Mouse (Mus musculus) kidney, postnatal 4 days (tissue): ENCODE results near the gene Atp5s.

Experiments
- DNase-seq, 2 experiments: peaks; one replicate each; pipeline ENCODE4 v3.0.0; 2021; ENCODE audit warnings: mixed read lengths in 2 of 2

Atp5s gene

GRCm38 (mm10) chr12:69724711-69725460 lies at the start of gene Atp5s, which contains the start of gene L2hgdh:
TSS of gene Atp5s (plus strand) at chr12:69724950.
TSS of gene L2hgdh (minus strand) at chr12:69724873.
- DNase-seq, result peak; percentile 97 to 99

GRCm38 (mm10) chr12:69676157-69676556 lies 48.6 kb upstream of the Atp5s start:
- DNase-seq, result no peak

- peak; percentile 50 to 67 for DNase-seq
Observed at GRCm38 (mm10) chr12:69680635-69681565, 43.9 kb upstream of the Atp5s start.

GRCm38 (mm10) chr12:69681566-69682061 lies 43.1 kb upstream of the Atp5s start, which contains the start of gene Sos2:
TSS of gene Sos2 (minus strand) at chr12:69681852.
- DNase-seq, result peak; percentile 72 to 79

DNA sequence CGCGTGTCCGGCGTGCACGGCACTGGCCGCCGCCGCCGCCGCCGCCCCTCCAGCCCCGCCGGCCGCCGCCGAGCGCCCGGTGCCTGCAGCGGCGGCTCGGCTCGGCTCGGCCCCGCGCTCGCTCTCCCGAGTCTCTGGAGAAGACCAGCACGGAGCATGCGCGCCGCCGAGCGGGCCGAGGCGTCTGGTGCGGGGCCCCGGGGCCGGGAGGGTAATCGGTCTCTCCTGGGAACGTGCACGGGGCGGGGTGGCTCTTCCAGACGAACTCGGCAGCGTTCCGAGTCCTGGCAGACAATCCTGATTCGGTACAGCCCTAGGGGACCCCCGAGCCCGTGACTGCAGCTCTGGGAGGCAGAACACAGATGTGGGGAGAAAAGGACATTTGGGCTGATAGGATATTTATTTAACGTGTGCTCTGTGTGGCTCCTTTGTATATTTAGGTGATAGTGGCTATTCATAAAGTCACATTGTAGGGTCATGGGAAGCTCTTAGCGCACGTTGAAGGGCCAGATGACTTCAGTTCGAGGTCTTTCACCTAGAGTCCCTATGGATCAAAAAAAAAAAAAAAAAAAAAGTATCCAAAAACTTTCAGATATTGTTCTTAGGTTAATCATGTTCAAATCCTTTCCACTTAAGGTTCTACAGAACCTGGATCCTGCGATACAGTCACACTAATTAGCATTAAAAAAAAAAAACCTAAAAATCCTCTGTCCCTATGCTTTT lies 42.5 kb upstream of the Atp5s start:
- DNase-seq, result peak; percentile 87 to 92

DNA sequence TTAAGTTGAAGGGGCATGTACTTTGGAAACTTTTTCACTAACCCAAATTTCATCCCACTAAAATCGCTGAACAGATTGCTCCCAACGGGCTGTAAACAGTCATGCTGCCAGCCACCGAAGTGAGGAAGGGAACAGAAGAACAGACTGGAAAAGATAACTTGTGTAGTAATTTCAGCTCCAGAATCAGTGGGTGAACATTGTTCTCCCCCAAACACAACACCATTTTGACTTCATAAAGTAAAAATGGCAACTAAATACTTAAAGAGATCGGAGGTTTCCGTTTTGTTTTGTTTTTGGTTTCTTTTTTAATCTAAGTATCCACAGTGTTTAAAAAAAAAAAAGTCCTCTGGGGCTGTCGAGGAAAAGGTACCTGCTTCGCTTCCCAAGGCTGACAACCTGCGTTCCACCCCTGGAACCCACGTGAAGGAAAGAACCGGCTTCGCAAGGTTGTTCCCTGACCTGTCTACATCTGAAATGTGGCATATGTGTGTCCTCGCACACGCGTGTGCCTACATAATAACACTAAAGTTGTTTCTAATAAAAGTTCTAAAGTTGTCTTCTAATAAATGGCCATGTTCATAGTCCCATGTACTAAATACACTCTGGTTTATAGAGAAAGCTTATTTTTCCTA lies 41.8 kb upstream of the Atp5s start:
- DNase-seq, result no peak

- peak; percentile 64 to 77 for DNase-seq
Observed at GRCm38 (mm10) chr12:69683537-69683936, 41.2 kb upstream of the Atp5s start.

DNA sequence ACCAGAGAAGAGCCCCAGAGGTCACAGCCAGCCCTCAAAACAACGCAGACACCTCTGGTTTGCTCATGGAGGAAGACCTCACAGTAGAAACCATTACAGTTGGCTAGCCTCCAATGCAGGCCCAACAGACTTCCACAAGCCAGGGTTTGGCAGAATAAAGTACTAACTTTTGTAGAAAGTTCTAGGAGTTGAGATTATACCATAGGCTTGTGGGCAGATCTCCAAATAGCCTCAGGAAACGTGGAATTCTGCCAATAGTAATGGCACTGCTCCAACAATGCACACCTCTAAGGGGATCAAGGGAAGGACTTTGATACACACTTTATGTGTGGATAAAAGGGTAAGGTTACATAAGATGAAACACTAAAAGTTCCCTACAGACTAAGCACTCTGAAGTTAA lies 36.4 kb upstream of the Atp5s start:
- DNase-seq, result peak; percentile 39 to 41

DNA sequence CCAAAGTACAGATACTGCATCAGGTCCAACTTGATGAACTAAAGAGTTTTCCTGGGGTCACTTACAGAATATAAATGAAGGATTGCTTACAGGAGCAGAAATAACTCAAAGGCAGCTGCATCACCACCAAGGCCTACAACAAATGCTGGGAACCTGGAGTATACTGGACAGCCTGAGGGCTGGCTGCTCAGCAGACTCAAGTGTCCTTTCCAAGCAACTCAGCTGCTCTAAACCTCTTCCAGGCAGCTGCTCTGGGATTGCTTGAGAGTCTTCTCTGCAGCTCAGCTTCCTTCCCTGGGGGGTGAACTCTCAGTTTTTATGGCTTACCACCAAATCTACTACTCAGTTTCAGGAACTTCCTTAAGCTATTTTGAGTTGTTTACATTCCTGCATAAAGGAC lies 35.7 kb upstream of the Atp5s start:
- no peak for DNase-seq

- no peak for DNase-seq
Observed at GRCm38 (mm10) chr12:69690714-69691113, 34.0 kb upstream of the Atp5s start.

GRCm38 (mm10) chr12:69693471-69693870 lies 31.3 kb upstream of the Atp5s start:
- DNase-seq, result peak in 1 of 2 experiments; percentile 8

DNA sequence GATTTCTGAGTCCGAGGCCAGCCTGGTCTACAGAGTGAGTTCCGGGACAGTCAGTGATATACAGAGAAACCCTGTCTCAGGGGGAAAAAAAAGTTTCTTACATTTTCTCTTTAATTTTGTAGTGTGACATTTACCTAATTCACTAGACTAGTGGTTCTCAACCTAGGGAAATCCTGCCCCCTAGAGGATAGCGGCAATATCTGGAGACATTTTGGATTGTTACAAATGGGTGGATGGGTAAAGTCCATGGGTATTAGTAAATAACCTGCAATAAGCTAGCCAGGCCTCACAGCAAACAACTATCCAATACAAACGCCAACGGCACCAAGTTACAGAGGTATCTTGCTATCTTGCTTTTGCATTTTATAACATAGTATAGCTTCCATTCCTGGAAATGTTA lies 28.0 kb upstream of the Atp5s start:
- peak; percentile 38 to 55 for DNase-seq

DNA sequence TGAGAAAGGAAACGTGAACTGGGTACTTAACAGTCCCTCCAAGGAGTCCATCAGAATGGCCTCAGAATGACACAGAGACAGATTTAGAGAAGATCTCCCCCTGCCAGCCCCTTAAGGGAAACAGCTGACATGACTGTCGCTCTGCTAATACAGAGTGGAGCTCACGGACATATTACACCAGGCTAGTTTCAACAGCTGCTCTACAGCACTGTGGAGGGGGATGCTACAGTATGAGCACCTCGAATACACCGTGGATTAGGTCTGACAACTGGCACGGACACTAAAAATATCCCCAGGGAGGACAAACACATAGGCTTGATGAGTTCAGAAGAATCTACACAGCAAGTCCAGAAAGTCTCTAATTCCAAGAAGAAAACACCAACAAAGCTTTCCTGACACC lies 26.4 kb upstream of the Atp5s start:
- no peak for DNase-seq

- DNase-seq, result peak in 1 of 2 experiments; percentile 21
Observed at GRCm38 (mm10) chr12:69704799-69705458, 19.8 kb upstream of the Atp5s start.

- DNase-seq, result no peak
Observed at GRCm38 (mm10) chr12:69713628-69714027, 11.1 kb upstream of the Atp5s start.

DNA sequence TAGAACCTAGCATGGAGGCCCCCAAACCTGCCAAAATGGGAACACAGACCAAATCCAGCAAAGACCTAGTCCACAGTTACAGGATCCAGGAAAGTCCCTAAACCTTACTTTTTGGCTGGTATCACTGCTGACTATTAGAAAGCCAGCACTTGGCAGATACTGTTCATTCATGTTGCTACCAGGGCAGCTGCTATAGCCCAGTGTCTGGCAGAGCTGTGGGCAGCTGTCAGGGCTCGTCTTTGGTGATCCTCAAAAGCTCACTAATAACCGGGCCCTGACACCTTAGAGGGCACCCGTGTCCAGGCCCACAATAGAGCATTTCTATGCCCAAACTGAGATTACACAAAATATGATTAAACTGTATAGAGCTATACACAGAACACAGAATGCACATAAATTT lies 1.9 kb upstream of the Atp5s start:
- DNase-seq, result no peak

DNA sequence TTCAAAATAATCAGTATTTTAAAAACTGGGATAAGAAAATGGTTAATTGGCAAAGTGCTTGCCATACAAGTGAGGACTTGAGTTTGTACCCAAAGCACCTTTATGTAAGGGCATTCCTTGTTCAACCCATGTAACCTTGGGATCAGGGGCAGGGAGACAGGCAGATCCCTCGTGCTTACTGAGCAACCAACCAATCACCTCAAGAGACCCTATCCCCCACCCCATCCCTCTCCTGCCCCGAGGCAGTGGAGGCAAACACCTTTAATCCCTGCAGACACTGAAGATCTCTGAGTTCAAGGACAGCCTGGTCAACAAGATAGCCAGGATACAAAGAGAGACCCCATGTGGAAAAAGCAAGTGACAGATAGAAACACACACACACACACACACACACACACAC lies 1.4 kb upstream of the Atp5s start:
- no peak for DNase-seq

DNA sequence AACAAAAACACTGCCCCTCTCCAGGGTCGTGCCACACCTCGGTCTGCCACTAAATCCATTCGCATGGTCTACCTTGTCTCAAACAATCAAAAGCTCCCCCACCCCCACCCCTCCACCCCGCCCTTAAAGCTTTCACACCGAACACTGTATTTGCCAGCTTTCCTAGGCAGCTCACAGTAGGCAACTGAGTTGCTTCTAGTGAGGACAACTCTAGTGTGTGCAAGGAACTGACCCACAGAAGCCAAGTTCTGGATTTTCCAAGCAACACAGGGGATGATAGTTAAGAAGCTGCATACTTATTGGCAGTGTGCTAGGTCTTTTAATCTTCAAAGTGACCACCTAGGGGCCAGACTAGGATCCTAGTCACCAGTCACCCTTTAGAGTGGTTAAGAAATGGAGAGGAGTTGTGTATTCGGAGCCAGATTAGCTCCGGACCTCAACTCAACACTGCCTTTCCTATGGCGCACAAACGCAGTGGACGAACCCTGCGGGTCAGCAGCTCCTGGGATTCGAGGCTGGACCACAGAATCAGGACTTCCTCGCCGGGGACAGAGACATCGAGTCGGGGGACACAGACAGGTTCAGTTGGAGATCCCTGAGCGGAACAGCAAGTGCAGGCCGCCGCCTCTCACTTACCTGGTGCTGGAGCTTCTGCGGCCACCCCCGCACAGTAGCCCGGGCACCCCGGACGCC lies 586 bp upstream of the Atp5s start:
- DNase-seq, result no peak

GRCm38 (mm10) chr12:69729246-69729645 lies 4.5 kb downstream of the Atp5s start:
- DNase-seq, result no peak

DNA sequence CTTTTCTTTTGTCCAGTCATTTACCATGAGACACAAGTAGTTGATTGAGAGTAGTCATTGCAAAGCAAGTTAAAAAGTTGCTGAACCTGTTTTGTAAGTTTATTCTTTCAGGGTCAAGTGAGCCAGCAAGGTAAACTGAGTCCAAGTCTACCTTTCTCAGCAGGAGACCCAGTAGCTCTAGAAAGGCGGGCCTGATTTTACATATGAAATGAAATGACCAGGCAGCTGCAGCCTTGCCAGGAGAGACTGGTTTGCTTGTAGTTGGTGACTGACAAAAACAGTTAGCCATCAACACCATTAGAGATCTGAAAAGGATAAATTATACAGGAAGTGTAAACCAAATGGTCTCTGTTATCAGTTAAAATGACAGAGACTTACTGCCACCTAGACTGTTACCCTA lies 5.6 kb downstream of the Atp5s start:
- no peak for DNase-seq

- DNase-seq, result no peak
Observed at GRCm38 (mm10) chr12:69732221-69732620, 7.5 kb downstream of the Atp5s start.
